Mouse (Mus musculus): ENCODE data around the gene Smad3. TPM values are rescaled to one million over a fixed set of nuclear protein-coding genes. Genes with fewer than 3 reads are reported as not detected.

The Smad3 gene
- total RNA-seq, 2 experiments from 2014 or later = 5.0 to 13.2 TPM

DNA sequence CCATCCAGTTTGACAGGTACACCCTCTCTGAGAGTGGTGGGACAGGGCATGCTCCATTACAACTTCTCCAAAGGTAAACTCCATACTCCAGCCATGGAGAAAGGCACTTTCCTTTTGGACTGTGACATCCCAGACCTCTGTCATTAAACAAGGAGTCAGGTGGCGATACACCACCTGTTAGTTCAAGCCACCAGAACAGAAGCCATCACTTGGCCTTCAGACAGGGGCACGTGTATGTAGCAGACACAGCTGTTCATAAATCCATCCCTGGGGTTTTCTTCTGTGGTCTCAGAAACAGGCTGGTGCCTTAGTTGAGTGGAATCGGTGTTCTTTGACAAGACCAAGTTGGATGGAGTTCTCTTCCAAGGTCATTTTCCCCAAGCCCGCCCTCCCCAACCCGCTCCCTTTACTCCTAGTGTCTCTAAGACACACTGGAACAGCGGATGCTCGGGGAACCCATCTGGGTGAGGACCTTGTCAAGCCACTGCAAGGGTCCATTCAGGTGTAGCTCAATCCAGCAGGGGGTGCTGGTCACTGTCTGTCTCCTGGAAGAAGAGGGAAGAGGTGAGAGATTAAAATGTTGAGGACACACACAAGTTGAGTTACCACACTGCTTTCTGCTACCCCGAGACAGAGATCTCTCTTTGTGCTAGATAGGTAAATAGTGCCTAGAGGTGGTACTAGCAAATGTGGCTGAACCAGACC lies 107.8 kb downstream of the Smad3 start:
- no peak for ATAC-seq (replicated peaks; ENCODE audit: low FRiP score, poor library complexity, severe bottlenecking)

DNA sequence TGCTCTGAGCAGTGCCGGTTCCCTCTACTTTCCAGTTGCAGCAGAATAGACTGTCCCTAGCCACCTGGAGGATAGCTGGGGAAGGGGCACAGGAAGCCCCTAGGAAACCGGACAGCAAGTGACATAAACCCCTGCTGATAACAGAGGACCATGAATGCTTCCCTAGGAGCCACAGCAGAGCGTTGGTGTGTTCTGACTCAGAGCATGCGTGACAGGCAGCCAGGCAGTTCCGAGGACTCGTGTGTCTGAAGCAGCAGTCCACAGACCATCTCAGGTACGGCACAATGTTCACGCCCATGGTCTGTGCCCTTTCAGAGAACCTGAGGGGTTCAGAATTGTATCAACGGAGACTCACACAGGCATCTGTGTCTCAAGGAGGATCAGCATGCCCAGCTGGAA lies 109.3 kb downstream of the Smad3 start:
- ATAC-seq (replicated peaks; ENCODE audit: low FRiP score, poor library complexity, severe bottlenecking) = no peak

DNA sequence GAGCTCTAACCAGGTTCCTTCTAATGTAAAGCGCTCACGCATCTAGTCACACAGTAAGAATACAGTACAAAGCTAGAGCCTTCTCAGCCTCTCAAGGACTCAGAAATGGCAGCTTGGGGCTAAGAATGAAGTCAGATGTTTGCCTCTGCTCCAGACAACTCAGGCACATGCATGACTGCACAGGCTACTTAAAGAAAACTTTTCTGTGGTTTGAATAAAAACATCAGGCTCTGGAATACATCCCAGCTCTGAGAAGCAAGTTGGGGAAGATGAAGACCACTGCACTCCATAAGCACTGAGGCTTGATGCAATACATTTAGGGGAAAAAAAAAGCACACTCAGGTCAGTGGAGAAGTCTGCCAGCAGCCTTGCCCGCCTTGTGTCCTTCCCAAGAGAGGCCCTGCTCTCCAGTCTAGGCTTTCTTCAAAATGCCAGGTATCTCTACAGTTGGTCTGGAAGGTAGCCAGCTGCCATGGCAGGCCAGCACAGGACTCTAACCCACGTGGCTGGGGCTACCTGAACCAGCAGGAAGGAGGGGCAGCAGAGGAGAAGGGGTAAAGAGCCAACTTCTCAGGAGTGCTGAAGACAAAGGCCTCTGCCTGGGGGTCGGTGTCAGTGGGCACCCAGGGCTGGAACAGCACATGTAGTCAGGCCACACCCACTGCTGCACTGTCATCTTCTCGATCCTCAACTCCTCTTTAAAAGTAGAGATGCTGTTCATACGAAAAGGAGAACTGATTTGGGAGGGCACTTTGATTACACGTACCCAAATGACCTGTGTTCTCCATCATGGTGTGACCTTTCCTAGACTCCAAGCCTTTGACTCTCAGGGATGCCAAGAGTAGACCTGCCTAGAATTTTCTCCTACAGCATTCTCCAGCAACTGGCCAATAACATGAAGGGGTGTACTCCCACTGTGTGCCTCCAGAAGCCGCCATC lies 109.9 kb downstream of the Smad3 start:
- ATAC-seq (replicated peaks; ENCODE audit: low FRiP score, poor library complexity, severe bottlenecking) = no peak

DNA sequence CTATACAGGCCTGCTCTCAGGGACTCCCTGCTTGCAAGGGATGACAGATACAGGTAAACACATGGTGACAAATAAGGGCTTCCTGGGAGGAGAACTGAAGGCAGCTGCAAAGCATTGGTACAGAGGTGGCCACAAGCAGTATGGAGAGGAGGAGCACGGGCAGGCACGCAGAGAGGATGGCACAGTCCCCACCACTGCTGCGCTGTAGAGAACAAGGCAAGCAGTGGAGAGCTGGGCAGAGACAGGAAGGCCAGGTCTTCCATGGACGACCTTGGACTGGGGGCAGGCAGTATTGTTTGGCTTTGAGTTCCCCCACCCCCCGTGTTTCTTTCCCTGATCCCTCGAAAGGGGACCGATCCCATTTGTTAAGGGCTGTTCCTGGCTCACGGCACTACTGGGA lies 112.7 kb downstream of the Smad3 start:
- ATAC-seq (replicated peaks; ENCODE audit: low FRiP score, poor library complexity, severe bottlenecking) = no peak

GRCm38 (mm10) chr9:63644011-63644410 lies 113.8 kb downstream of the Smad3 start:
- no peak for ATAC-seq (replicated peaks; ENCODE audit: low FRiP score, poor library complexity, severe bottlenecking)

GRCm38 (mm10) chr9:63641983-63642646 lies 115.7 kb downstream of the Smad3 start:
- ATAC-seq (replicated peaks; ENCODE audit: low FRiP score, poor library complexity, severe bottlenecking) = no peak

- ATAC-seq (replicated peaks; ENCODE audit: low FRiP score, poor library complexity, severe bottlenecking) = no peak
Measured at GRCm38 (mm10) chr9:63636113-63636512, 121.7 kb downstream of the Smad3 start.

GRCm38 (mm10) chr9:63633334-63633733 lies 124.5 kb downstream of the Smad3 start:
- no peak for ATAC-seq (replicated peaks; ENCODE audit: low FRiP score, poor library complexity, severe bottlenecking)

- ATAC-seq (replicated peaks; ENCODE audit: low FRiP score, poor library complexity, severe bottlenecking) = no peak
Measured at GRCm38 (mm10) chr9:63632924-63633323, 124.9 kb downstream of the Smad3 start.

DNA sequence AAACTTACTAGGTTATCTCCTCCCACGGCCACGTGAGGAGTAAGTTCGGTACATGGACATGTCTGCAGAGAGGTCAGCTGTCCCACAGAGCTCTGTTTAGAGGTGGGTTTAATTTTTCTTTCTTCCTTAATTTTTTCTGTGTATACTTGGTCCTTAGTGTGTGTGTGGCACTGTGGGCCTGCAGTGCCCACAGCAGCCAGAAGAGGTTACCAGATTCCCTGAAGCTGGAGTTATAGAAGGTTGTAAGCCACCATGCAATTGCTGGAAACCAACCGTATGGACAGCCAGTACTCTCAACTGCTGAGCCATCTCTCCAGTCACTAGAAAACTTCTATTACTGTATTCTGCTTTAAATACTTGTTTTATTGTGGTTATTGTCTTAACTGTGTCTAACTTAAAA lies 125.7 kb downstream of the Smad3 start:
- no peak for ATAC-seq (replicated peaks; ENCODE audit: low FRiP score, poor library complexity, severe bottlenecking)

DNA sequence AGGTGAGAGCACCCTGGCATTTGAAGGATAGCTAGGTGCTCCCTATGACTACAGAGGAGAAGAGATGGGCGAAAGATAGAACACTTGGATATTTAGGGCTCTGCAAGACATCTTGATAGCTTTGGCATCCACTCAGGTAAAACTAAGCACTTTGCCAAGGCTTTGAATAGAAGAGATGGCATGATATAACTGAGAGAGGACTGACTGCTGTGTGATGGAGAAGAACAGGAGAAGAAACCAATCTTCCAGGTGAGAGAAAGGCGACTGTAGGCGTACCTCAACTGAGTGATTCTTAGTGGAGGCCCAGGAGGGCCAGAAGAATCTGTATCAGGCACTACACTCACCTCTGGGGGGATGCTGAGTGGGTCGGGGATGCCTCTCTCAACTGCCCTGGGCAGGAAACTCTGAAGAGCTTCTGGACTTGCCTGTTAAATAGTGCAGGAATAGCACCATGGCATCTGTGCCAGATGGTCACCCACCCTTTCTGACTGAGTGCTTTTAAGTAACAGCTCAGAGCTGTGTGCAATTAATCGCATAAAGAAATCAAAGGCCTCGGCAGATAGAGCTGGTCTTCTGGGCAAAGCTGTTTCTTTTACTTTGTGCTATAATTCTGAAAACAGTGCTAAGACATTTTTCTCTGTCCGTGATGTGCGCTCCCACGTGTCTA lies 132.6 kb downstream of the Smad3 start:
- ATAC-seq (replicated peaks; ENCODE audit: low FRiP score, poor library complexity, severe bottlenecking) = no peak

DNA sequence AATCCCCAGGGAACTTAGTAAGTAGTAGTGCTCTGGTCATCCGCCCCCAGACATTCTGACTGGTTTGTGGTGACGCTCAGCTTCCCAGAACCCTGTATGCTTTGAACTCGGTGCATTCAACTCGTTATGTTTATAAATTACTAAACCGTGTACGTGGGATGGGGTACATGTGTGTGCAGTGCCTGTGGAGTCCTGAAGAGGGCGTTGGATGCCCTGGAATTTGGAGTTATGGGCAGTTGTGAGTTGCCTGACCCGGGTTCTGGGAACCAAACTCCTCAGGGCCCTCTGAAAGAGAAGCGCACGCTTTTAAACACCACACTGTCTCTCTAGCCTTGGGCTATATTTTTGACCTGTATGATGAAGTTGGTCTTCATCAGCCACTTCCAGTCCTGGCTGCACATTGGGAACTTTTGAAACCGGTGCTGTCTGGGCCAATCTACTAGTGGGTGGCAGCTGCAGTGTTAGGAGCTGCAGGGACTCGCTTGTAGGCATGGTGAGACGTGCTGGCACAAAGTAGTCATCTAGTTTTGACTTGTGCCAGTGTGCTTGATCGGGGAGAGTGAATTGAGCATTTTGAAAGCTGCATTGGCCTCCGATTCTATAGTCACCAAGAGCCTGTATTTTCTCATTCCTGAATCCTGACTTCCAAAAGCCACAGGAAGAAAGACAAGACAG lies 133.8 kb downstream of the Smad3 start:
- no peak for ATAC-seq (replicated peaks; ENCODE audit: low FRiP score, poor library complexity, severe bottlenecking)

GRCm38 (mm10) chr9:63617967-63618366 lies 139.8 kb downstream of the Smad3 start:
- no peak for ATAC-seq (replicated peaks; ENCODE audit: low FRiP score, poor library complexity, severe bottlenecking)

DNA sequence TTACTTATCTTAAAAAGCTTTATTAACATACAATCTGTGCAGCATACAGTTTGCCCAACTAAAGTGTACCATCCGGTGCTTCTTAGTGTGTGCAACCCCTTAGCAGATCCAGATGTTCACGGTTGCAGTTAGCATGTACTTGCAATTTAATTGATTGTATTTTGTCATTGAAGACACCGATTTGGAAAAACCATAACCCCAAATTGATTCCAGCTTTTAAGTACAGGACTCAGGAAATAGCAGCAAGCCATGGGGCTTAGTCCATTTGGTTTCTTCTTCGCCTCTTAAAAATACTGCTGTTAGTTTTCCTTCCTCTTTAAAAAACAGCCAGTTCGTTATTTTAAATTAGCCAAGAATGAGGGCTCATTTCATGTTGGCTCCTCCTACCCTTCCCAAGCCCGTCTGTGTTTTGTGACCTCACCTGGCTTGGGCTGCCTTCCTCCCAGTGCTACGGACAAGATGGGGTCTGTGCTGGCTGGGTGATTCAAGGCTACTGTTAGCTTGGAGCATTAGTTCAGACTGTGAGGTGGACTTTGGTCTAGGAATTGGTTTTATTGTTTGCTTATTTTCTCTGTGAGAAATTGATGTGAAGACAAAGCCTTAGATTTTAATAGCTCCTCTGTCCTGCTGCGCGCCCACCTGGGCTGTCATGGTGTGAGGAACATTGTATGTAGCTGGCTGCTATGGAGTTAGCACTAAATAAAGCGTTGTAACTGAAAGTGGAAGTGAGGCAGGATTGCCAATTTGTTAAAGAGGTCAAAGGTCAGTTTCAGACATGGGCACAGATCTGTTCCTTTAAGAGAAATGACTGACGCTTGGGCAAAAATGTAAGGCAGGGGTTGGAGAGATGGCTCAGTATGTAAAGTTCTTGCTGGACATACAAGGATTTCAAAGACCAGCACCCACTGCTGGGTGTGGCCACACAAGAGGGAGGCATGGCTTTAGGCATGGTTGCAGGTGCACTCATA lies 143.5 kb downstream of the Smad3 start:
- no peak for ATAC-seq (replicated peaks; ENCODE audit: low FRiP score, poor library complexity, severe bottlenecking)

- ATAC-seq (replicated peaks; ENCODE audit: low FRiP score, poor library complexity, severe bottlenecking) = no peak
Measured at GRCm38 (mm10) chr9:63613569-63613968, 144.2 kb downstream of the Smad3 start.

GRCm38 (mm10) chr9:63612565-63613515 lies 145.0 kb downstream of the Smad3 start:
- ATAC-seq (replicated peaks; ENCODE audit: low FRiP score, poor library complexity, severe bottlenecking) = no peak

- no peak for ATAC-seq (replicated peaks; ENCODE audit: low FRiP score, poor library complexity, severe bottlenecking)
Measured at GRCm38 (mm10) chr9:63611967-63612366, 145.8 kb downstream of the Smad3 start.
